Mouse (Mus musculus) small intestine, adult 2 months (tissue): Measurements from ENCODE around the gene Acbd5. TPM values are rescaled to one million over a fixed set of nuclear protein-coding genes. Genes with fewer than 3 reads are reported as not detected.
A peak's percentile ranks its signal among the peaks of the same experiment; 100 is the strongest.

Experiments used
- H3K27ac ChIP-seq: fragments of 200-500 bp; 2 replicates; pipeline ENCODE4 v1.5.1; 2012; ENCODE audit warnings: low read depth, low read length, control low read depth, inconsistent platforms; ENCODE audit not compliant: insufficient read depth
- H3K27me3 ChIP-seq: fragments of 200-500 bp; 2 replicates; pipeline ENCODE4 v1.6.1; 2012; ENCODE audit warnings: mild to moderate bottlenecking, moderate library complexity, low read length, inconsistent platforms; ENCODE audit not compliant: control insufficient read depth, insufficient read depth
- H3K36me3 ChIP-seq: fragments of 200-500 bp; 2 replicates; pipeline ENCODE4 v1.6.1; 2012; ENCODE audit warnings: mild to moderate bottlenecking, low read length, control low read depth, inconsistent platforms; ENCODE audit not compliant: control insufficient read depth, insufficient read depth
- H3K4me1 ChIP-seq: fragments of 200-500 bp; 2 replicates; pipeline ENCODE4 v1.6.1; 2012; ENCODE audit warnings: low read length, inconsistent platforms, mixed read lengths; ENCODE audit not compliant: control insufficient read depth, insufficient read depth, insufficient read length
- H3K4me3 ChIP-seq: fragments of 200-500 bp; 2 replicates; pipeline ENCODE4 v1.5.1; 2012; ENCODE audit warnings: low read depth, mild to moderate bottlenecking, control low read depth, inconsistent platforms, low read length, moderate library complexity
- CTCF ChIP-seq: fragments of 200-500 bp; IDR thresholded peaks from 2 replicates; pipeline ENCODE4 v1.5.1; 2012; ENCODE audit warnings: low read depth, mild to moderate bottlenecking, control low read depth, inconsistent platforms, low read length, moderate library complexity, mixed read lengths; ENCODE audit not compliant: insufficient replicate concordance, insufficient read length; ENCODE audit errors: extremely low read depth
- POLR2A ChIP-seq: fragments of 200-500 bp; IDR thresholded peaks from 2 replicates; pipeline ENCODE4 v1.6.1; 2012; ENCODE audit warnings: low read depth, mild to moderate bottlenecking, control low read depth, inconsistent platforms, low read length, moderate library complexity
- WGBS: fragments of 180-500 bp; shearing (Covaris S2); methylation state at CpG from one replicate; pipeline ENCODE4 v1.1.7; 2018; 5-methylcytosine and 5-hydroxymethylcytosine counted together
- polyA plus RNA-seq: library from polyadenylated mRNA; depleted of rRNA; stranded (reverse); fragments of >200 nt; gene quantifications from 2 replicates; pipeline ENCODE4 v1.2.3, GENCODE M21; 2012

The Acbd5 gene
- polyA plus RNA-seq, 1 experiment: 7.8 TPM

DNA sequence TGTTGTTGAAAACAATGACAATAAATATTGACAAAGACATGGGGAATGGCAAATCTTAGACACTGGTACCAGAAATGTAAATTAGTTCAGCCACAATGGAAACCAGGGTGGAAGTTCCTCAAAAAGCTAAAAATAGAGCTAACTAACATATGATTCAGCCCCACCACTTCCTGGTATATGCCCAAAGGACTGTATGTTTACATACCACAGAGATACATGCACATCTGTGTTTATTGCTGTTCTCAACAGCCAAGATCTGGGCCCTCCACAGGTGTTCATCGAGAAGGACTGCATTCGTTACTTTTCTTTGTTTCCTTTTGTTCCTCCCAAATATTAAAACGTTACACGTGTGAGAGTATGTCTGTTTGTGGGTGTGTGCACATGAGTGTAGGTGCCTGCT is 26.5 kb upstream of the Acbd5 start:
- no peak for TF ChIP-seq CTCF
- TF ChIP-seq POLR2A: no peak
- Histone ChIP-seq H3K27me3 (no peaks in the 10 kb centered on the region), H3K27ac (no peak overlapping the region), H3K36me3 (no peaks in the 10 kb centered on the region), H3K4me1 (peaks cover 2% of the 10 kb centered on the region; the same call in 1 of the 2 replicates), H3K4me3 (no peak overlapping the region)
- WGBS: 55% methylated on average over 4 of the region's 4 CpGs

DNA sequence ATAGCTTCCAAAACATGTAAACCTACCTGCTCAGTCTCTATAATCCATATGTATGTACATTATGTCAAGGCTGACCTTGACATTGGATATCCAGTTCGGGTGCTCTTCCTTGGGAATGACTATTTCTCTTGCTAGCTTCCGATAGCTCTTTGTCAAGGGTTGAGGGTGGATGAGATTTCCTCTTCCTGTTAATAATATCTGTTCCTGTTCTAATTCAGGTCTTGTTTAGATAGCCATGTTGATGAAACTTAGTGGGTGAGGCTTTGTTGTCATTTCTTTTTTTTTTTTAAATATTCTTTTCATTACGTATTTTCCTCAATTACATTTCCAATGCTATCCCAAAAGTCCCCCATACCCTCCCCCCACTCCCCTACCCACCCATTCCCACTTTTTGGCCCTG is 25.8 kb upstream of the Acbd5 start:
- Histone ChIP-seq H3K27me3 (no peaks in the 10 kb centered on the region), H3K4me3 (no peak overlapping the region), H3K36me3 (no peaks in the 10 kb centered on the region), H3K27ac (no peak overlapping the region), H3K4me1 (peaks cover 2% of the 10 kb centered on the region; the same call in 1 of the 2 replicates)
- TF ChIP-seq POLR2A: no peak
- TF ChIP-seq CTCF: no peak
- WGBS: 82% methylated on average over 3 of the region's 3 CpGs

DNA sequence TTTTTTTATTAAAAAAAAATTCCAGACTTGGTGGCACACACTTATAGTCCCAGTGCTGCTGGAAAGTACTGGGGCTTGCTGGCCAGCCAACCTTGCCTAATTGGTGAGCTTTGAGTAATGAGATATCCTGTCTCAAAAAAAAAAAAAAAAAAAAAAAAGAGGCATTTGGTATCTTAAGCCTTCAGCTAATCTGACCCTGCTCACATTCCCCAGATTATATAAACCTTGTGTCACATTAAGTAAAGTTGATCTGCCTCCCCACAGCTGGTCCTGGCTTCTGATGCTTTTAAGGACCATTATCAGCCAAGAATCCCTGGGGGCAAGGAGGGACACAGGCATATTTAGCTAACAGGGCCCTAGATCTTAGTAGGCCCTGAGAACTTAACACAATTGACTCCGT is 22.3 kb upstream of the Acbd5 start:
- Histone ChIP-seq H3K36me3 (no peaks in the 10 kb centered on the region), H3K27ac (no peak overlapping the region), H3K4me1 (no peaks in the 10 kb centered on the region), H3K27me3 (no peaks in the 10 kb centered on the region), H3K4me3 (no peak overlapping the region)
- 37% methylated on average over 1 of the region's 1 CpGs for WGBS
- TF ChIP-seq CTCF (no peak), POLR2A (no peak)

GRCm38 (mm10) chr2:23048006-23048405 is 20.0 kb upstream of the Acbd5 start:
- no peaks in the 10 kb centered on the region for H3K4me1 ChIP-seq
- no peak for TF ChIP-seq CTCF
- no peak for TF ChIP-seq POLR2A
- no peaks in the 10 kb centered on the region for H3K27me3 ChIP-seq
- no peaks in the 10 kb centered on the region for H3K36me3 ChIP-seq
- H3K27ac ChIP-seq: no peak overlapping the region
- no peak overlapping the region for H3K4me3 ChIP-seq

DNA sequence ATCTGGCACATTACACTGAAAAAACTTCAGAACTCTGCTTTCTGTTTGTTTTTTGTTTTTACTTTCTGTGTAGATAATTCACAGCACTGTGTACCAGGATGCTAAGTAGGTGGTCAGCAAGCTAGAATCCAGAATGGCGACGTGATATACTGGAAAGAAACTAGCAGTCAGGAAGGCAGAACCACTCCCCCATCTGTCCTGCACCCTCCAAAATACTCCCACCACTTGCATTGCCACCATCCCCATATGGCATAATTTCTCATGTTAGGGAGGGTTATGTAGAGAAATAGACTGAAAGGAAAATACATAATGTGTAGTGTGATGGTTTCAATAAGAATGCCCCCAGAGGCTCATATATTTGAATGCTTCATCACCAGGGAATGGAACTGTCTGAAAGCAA is 16.1 kb upstream of the Acbd5 start:
- WGBS: 77% methylated on average over 2 of the region's 2 CpGs

DNA sequence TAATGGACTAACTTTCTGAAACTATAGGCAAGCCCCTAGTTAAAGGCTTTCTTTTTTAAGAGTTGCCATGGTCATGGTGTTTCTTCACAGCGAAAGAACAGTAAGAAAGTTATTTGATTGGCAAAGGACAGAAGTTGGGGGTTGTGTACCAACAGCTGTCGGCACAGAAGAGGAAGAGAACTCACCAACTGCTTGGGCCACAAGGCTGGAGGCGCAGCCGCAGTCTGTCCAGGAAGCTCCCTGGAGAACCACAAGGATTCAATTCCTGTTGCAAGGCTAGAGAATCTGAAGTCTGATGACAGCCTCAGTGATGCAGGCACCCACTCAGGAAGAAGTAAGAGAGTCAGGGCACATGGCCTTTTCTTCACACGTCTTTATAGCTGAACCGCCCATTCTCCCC is 15.4 kb upstream of the Acbd5 start:
- TF ChIP-seq POLR2A (no peak), CTCF (no peak)
- H3K27ac ChIP-seq: no peak overlapping the region
- H3K4me1 ChIP-seq: no peaks in the 10 kb centered on the region
- 70% methylated on average over 6 of the region's 6 CpGs for WGBS
- H3K27me3 ChIP-seq: no peaks in the 10 kb centered on the region
- no peak overlapping the region for H3K4me3 ChIP-seq
- no peaks in the 10 kb centered on the region for H3K36me3 ChIP-seq

More for the DNA sequence above, 16.1 kb upstream of the Acbd5 start:
- H3K27ac ChIP-seq: no peak overlapping the region
- H3K36me3 ChIP-seq: no peaks in the 10 kb centered on the region
- no peaks in the 10 kb centered on the region for H3K4me1 ChIP-seq
- H3K27me3 ChIP-seq: no peaks in the 10 kb centered on the region
- no peak for TF ChIP-seq POLR2A
- TF ChIP-seq CTCF: no peak
- no peak overlapping the region for H3K4me3 ChIP-seq

- WGBS: under 1% methylated on average over 21 of the region's 21 CpGs
- Histone ChIP-seq H3K4me3 (peak overlapping the region; percentile 78), H3K27me3 (no peaks in the 10 kb centered on the region), H3K36me3 (no peaks in the 10 kb centered on the region), H3K27ac (peak overlapping the region; percentile 97), H3K4me1 (no peaks in the 10 kb centered on the region)
- no peak for TF ChIP-seq POLR2A
- TF ChIP-seq CTCF: no peak
Observed at GRCm38 (mm10) chr2:23068370-23068737, 387 bp downstream of the Acbd5 start.
